Mouse (Mus musculus) heart, postnatal 0 days (tissue): ENCODE measurements around the gene Nae1. TPM values are rescaled to one million over a fixed set of nuclear protein-coding genes. Genes with fewer than 3 reads are reported as not detected.
A peak's percentile ranks its signal among the peaks of the same experiment; 100 is the strongest.

Source experiments
- ATAC-seq: fragments of 200-750 bp; cut with Nextera tagmentation; 2 replicates; pipeline ENCODE4 v1.8.0; 2017; ENCODE audit warnings: low read depth, moderate number of reproducible peaks, moderate library complexity; ENCODE audit not compliant: insufficient read depth
- DNase-seq: peaks from one replicate; pipeline ENCODE4 v3.0.0-alpha.2; 2016; ENCODE audit warnings: low spot score
- H3K27ac ChIP-seq: fragments of 300-500 bp; sonication (generic); 2 replicates; pipeline ENCODE4 v1.5.1; 2014; ENCODE audit warnings: low read depth, mild to moderate bottlenecking
- H3K27me3 ChIP-seq: fragments of 300-500 bp; sonication (generic); 2 replicates; pipeline ENCODE4 v1.6.1; 2014; ENCODE audit warnings: low read length, mixed read lengths; ENCODE audit not compliant: control insufficient read depth, insufficient read depth
- H3K36me3 ChIP-seq: fragments of 300-500 bp; sonication (generic); replicated peaks from 2 replicates; pipeline ENCODE4 v1.6.1; 2014; ENCODE audit warnings: low read length, mixed read lengths; ENCODE audit not compliant: control insufficient read depth, insufficient read depth
- H3K4me1 ChIP-seq: fragments of 300-500 bp; sonication (generic); 2 replicates; pipeline ENCODE4 v1.6.1; 2014; ENCODE audit warnings: antibody characterized with exemption; ENCODE audit not compliant: control insufficient read depth, insufficient read depth
- H3K4me2 ChIP-seq: fragments of 300-500 bp; sonication (generic); 2 replicates; pipeline ENCODE4 v1.6.1; 2014; ENCODE audit warnings: low read depth, mild to moderate bottlenecking, low read length, moderate library complexity
- H3K4me3 ChIP-seq: fragments of 300-500 bp; sonication (generic); 2 replicates; pipeline ENCODE4 v1.5.1; 2014; ENCODE audit warnings: low read depth, low read length
- H3K9ac ChIP-seq: fragments of 300-500 bp; sonication (generic); replicated peaks from 2 replicates; pipeline ENCODE4 v1.6.1; 2014; ENCODE audit warnings: low read depth, low read length, mixed read lengths
- H3K9me3 ChIP-seq: fragments of 300-500 bp; sonication (generic); replicated peaks from 2 replicates; pipeline ENCODE4 v1.6.1; 2016; ENCODE audit warnings: low read length; ENCODE audit not compliant: control insufficient read depth
- CTCF ChIP-seq: IDR thresholded peaks from 2 replicates; pipeline ENCODE4 v1.5.1; 2016; ENCODE audit warnings: antibody characterized with exemption, control low read depth, low read depth
- EP300 ChIP-seq: IDR thresholded peaks from 2 replicates; pipeline ENCODE4 v1.6.1; 2016; ENCODE audit warnings: antibody characterized with exemption, low read depth
- WGBS: fragments of 180-500 bp; shearing (Covaris S2); extraction: QIAGEN DNeasy Blood & Tissue Kit; methylation state at CpG from one replicate; pipeline ENCODE4 v1.1.7; 2014; 5-methylcytosine and 5-hydroxymethylcytosine counted together
- polyA plus RNA-seq: library from polyadenylated mRNA; unstranded; fragments of >200 nt; fragmentation: Nextera tagmentation; extraction: Ambion mirVana; gene quantifications from 2 replicates; pipeline ENCODE4 v1.2.1, GENCODE M21; 2015
- total RNA-seq: library from RNA; depleted of rRNA; stranded (reverse); fragments of >200 nt; gene quantifications from 2 replicates; pipeline ENCODE4 v1.2.3, GENCODE M21; 2014; ENCODE audit warnings: low replicate concordance

The Nae1 gene
- total and polyA plus RNA-seq, 2 experiments from 2014 or later: 28.9 to 66.3 TPM

GRCm38 (mm10) chr8:104529671-104530070, 4.8 kb downstream of the Nae1 start:
- peaks cover 10% of the 10 kb centered on the region; the same call in 1 of the 2 replicates for H3K4me1 ChIP-seq
- 81% methylated on average over 6 of the region's 6 CpGs for WGBS
- no peak overlapping the region for H3K27ac ChIP-seq
- H3K9me3 ChIP-seq: no peaks in the 10 kb centered on the region
- ATAC-seq (no peak), DNase-seq (no peak)
- TF ChIP-seq CTCF: no peak
- no peak for TF ChIP-seq EP300
- H3K27me3 ChIP-seq: no peaks in the 10 kb centered on the region
- H3K4me2 ChIP-seq: no peak overlapping the region
- H3K36me3 ChIP-seq: peaks cover 39% of the 10 kb centered on the region
- no peak overlapping the region for H3K4me3 ChIP-seq
- H3K9ac ChIP-seq: no peak overlapping the region

GRCm38 (mm10) chr8:104517872-104518271, 16.6 kb downstream of the Nae1 start:
- no peak overlapping the region for H3K9ac ChIP-seq
- H3K4me1 ChIP-seq: no peaks in the 10 kb centered on the region
- H3K36me3 ChIP-seq: peaks cover 66% of the 10 kb centered on the region
- H3K27me3 ChIP-seq: no peaks in the 10 kb centered on the region
- ATAC-seq (no peak), DNase-seq (no peak)
- no peak overlapping the region for H3K27ac ChIP-seq
- no peak overlapping the region for H3K4me3 ChIP-seq
- WGBS: 82% methylated on average over 5 of the region's 5 CpGs
- H3K9me3 ChIP-seq: no peaks in the 10 kb centered on the region
- H3K4me2 ChIP-seq: no peak overlapping the region
- TF ChIP-seq EP300 (no peak), CTCF (no peak)

GRCm38 (mm10) chr8:104510134-104510533, 24.3 kb downstream of the Nae1 start:
- no peaks in the 10 kb centered on the region for H3K9me3 ChIP-seq
- 80% methylated on average over 3 of the region's 3 CpGs for WGBS
- peaks cover 20% of the 10 kb centered on the region for H3K36me3 ChIP-seq
- no peak overlapping the region for H3K27ac ChIP-seq
- DNase-seq (no peak), ATAC-seq (no peak)
- H3K4me3 ChIP-seq: no peak overlapping the region
- no peak overlapping the region for H3K9ac ChIP-seq
- H3K4me2 ChIP-seq: no peak overlapping the region
- no peak for TF ChIP-seq EP300
- no peak for TF ChIP-seq CTCF
- H3K4me1 ChIP-seq: peaks cover 11% of the 10 kb centered on the region
- no peaks in the 10 kb centered on the region for H3K27me3 ChIP-seq

GRCm38 (mm10) chr8:104509061-104510006, 25.1 kb downstream of the Nae1 start, which contains the start of gene Terb1:
Terb1 (minus strand) TSS chr8:104509910.
- ATAC-seq (peak; percentile 66), DNase-seq (peak; percentile 34)
- Histone ChIP-seq H3K9ac (peak within 1 kb of the TSS; percentile 64), H3K4me2 (peak within 1 kb of the TSS; percentile 100), H3K9me3 (no peaks in the 10 kb centered on the region), H3K36me3 (peaks cover 14% of the 10 kb centered on the region), H3K4me1 (peaks cover 11% of the 10 kb centered on the region), H3K27ac (no peak within 1 kb of the TSS), H3K27me3 (no peaks in the 10 kb centered on the region), H3K4me3 (peak within 1 kb of the TSS; percentile 63)
- 0 out of 2 replicates have a peak, but pooled peaks have one; percentile 7 for TF ChIP-seq CTCF
- no peak for TF ChIP-seq EP300
- WGBS: 2% methylated on average over 64 of the region's 64 CpGs

- Histone ChIP-seq H3K9me3 (no peaks in the 10 kb centered on the region), H3K4me3 (no peak overlapping the region), H3K27me3 (no peaks in the 10 kb centered on the region), H3K36me3 (no peaks in the 10 kb centered on the region), H3K4me2 (no peak overlapping the region), H3K9ac (no peak overlapping the region), H3K4me1 (no peaks in the 10 kb centered on the region), H3K27ac (no peak overlapping the region)
- WGBS: 39% methylated on average over 1 of the region's 1 CpGs
- ATAC-seq: no peak
- no peak for TF ChIP-seq CTCF
- no peak for TF ChIP-seq EP300
- no peak for DNase-seq
Observed at GRCm38 (mm10) chr8:104479091-104479490, 55.3 kb downstream of the Nae1 start.
